Mouse (Mus musculus) cerebellum, adult 11-12 months (tissue): ENCODE results near the gene Bag3.
"Not testable (repeated sequence)": the region's sequence is repeated elsewhere in the genome, so short reads cannot be mapped to it uniquely, and the experiment has no call there.

Experiments
- DNase-seq: peaks from one replicate; pipeline ENCODE4 v3.0.0; 2022

Bag3 gene

DNA sequence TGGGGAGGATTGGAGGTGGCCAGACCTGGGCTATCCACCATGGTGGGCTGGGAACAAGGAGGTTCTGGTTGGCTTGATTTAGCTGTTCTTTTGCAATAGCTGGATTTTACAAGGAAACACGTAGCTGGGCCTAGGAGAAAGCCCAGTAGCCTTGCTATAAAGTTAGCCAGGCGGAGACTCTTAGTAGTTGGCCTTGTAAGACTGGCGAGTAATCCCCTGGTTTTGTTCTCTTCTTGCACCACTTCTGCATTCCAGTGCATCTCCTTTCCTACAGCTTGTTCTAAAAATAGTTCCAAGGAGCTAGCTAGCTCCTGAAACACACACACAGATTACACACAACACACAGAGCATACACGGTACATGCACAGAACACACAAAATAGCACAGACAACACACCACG, 15.4 kb downstream of the Bag3 start:
- DNase-seq = no peak

DNA sequence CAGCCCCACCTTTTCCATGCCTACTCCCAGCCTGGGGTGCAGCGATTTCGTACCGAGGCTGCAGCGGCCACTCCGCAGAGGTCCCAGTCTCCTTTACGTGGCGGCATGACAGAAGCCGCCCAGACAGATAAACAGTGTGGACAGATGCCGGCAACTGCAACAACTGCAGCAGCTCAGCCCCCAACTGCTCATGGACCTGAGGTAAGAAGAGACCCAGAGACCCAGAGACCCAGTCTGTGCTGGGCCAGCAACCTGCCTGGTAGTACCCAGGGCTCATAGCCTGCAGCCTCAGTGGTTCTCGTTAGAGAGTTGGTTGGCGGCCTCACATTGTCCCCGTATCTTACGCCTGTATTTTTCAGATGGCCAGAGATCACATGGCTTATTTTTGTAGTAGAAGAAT, 16.7 kb downstream of the Bag3 start:
- no peak for DNase-seq

DNA sequence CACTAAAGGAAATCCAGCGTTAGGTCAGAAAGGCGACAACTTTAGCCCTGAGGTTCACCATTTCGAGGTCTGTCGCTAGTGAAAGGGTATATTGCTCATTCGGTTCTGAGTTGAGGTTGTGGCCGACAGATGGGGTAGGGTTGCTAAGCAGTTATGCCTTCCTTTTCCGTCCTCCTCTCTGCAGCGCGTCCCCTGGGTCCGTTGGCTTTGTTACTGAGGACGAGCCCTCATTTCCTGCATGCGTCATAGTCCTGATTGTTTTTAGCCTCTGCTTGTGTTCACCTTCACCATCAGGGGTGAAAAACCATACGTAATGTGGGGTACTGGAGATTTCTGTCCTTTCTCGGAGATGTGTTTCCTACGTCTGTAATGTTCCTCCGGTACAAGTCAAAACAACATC, 17.3 kb downstream of the Bag3 start:
- DNase-seq = no peak

DNA sequence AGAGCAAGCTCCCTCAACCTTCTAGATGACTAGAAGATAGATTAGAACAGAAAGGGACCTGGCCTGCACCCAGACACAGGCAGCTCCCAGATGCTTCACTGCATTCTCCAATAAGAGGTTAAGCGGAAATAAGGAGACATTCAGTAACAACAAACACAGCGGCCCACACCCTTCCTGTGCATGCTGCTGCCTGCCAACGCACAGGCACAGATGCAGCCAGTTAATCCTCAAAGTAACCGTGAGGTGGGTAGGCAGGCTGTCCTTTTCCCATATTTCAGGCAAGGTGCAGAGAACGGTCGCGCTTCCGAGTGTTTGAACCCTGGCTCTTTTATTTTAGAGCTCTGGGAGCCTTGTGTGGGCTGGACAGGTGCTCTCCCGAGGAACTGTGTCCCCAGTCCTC, 17.8 kb downstream of the Bag3 start:
- DNase-seq = no peak

DNA sequence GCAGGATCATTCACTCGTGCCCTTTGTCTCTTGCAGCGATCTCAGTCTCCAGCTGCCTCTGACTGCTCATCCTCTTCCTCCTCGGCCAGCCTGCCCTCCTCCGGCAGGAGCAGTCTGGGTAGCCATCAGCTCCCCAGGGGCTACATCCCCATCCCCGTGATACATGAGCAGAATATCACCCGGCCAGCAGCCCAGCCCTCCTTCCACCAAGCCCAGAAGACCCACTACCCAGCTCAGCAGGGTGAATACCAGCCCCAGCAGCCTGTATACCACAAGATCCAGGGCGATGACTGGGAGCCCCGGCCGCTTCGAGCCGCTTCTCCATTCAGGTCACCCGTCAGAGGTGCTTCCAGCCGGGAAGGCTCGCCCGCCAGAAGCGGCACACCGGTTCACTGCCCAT, 18.4 kb downstream of the Bag3 start:
- DNase-seq = no peak

DNA sequence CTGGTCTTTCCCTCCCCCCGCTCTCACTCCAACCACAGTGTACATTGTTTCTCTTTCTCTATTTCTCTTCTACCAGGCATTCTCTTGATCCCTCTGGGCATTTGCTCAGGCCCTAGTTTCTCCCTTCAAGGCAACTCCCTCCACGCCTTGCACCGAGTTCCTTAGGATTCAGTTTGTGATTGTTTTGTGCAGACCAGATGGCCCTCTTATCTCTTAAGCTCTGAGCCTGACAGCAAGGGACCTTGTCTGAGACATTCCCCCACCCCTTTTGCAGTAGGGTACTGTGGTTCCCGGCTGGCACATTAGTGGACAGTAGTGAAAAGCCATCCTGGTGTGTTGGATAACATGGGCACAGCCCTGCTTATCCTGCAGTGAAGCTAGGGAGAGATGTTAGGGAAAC, 19.1 kb downstream of the Bag3 start:
- DNase-seq = no peak

DNA sequence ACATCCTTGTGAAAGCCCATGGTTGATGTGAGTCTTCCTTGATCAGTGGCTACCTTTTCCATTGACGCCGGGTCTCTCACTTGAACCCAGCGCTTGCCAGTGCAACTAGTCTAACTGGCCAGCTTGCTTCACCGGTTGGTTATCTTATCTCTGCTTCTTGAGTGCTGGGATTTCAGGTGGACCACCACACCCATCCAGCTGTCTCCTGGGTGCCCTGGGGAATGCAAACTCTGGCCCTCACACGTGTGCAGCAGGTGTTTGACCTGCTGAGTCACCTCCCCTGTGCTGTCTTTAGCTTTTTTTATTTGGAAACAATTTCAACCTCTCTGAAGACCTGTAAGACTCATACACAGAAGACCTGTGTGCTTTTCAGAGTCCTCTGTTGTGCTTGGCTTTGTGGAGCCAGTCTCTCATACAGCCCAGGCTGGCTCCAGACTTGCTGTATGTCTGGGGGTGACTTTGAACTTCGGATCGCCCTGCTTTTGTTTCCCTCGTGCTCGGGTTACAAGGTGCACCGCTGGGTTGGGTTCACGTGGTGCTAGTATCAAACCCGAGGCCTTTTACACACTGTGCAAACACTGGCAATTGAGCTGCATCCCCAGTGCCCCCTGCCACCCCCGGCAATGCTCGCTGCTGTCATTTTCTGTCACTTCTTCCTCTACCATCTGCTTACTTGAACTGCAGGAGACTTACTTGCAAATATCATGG, 19.9 kb downstream of the Bag3 start:
- no peak for DNase-seq

DNA sequence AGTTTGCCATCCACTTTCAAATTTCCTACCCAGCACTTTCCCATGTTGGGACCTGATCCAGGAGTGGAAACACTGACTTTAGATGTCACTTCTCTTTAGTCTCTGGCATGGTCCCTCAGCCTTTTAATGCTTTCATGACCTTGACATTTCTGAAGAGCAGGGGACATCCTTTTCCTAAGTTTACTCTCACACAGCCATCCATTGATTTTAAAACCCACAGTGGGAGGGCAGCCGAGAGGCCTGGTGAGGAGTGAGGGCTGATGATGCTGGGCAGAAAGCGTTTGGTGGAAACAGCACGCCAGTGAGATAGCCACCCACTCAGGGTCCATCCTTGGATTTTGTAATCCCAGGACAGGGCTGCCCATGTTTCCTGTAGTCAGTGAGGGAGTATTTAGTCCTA, 20.5 kb downstream of the Bag3 start:
- no peak for DNase-seq

DNA sequence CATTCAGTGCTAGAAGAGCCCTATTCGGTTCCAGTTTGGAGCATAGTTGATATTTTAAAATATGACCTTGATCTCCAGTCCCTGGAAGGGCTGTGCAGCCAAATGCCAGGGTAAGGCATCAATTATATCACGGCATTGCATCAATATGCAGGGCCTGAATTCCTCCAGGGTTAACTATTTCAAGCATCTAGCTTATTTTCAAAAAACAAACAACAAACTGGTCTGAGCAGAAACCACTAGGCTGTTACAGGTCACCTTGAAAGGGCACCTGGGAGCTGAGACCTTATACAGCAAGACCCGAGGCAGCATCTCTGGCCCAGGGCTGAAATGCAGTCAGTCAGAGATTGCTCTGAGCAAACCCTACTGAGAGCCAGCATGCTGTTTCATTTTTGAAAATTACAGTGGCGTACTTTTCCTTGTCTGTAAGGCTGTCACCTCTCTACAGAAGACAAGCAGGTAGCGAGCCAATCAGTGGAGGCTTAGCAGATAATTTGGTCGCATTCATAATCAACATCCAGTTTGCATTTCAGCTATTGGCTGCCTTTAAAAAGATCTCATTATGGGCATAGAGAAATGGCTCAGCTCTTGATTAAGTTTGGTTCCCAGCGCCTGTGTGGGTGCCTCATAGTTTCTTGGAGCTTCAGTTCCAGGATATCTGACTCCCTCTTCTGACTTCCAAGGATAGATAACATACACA, 21.3 kb downstream of the Bag3 start:
- no peak for DNase-seq

DNA sequence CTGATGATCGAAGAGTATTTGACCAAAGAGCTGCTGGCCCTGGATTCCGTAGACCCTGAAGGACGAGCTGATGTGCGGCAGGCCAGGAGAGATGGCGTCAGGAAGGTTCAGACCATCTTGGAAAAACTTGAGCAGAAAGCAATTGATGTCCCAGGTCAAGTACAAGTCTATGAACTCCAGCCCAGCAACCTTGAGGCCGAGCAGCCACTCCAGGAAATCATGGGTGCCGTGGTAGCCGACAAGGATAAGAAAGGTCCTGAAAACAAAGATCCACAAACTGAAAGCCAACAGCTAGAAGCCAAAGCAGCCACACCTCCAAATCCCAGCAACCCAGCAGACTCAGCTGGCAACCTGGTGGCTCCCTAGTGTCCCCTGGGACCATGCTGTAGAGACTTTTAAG, 22.6 kb downstream of the Bag3 start:
- no peak for DNase-seq

DNA sequence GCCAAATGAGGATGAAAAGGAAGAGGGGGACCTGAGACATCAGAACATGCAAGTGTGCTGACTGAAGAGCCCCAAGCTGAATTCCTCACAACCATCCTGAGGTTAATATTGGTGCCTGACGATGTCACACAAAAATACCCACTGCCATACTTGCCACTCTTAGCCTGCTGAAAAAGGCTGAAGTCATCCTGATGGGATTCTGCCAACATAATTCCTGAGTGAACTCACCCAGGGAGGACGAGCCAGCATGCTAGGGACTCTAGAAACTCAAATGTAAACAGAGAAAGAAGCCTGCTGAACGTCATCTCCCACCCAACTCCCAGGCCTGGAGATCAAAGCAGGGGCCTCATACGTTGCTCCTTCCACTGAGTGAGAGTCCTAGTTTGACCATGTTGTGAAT, 25.7 kb downstream of the Bag3 start:
- no peak for DNase-seq

DNA sequence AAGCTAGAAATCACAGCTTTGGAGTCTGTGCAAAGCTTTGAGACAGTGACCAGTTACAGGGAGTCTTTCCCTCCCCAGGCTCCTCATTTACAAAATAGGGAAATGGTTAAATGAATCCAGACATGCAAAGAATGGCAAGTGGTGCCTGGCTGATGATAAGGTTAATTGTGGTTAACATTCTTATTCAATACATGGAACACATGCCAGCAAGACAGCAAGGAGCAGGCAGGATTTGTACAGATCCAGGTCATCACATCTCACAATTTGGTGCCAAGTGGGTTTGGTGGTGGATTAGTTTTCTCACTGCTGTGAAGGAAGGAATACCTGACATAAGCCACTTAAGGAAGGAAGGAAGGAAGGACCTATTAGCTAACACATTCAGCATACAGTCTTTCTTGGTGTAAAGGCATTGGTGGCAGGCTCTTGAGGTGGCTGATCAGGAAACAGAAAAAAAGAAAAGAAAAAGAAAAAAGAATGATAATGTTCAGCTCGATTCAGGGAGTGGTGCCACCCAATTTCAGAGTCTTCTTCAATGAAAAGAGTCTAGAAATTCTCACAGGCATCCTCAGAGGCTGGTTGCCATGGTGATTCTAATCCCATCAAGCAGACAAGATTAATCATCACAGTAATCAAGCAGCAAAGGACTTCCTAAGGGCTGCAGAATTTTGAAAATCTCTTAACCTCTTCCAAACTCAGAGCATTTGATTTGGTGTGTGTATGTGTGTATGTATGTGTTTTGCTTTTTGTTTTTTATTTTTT, 27.1 kb downstream of the Bag3 start:
- DNase-seq = no peak

DNA sequence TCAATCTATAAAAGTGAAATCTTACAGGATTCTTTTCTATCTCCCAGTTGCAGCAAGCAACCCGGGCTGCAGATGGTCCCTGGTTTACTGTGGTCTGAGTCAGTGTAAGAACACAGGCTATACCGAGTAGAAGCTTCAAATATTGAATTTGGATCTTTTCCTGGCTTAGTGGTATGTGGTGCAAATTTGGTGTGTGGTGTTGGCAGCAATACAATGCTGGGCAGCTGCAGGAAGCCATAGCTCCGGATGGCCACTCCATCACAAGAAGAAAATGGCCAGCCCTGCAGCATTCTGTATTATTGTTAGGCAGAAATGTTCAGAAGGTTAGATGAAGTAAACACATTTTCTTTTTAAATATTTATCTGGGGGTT, 27.7 kb downstream of the Bag3 start:
- no peak for DNase-seq

DNA sequence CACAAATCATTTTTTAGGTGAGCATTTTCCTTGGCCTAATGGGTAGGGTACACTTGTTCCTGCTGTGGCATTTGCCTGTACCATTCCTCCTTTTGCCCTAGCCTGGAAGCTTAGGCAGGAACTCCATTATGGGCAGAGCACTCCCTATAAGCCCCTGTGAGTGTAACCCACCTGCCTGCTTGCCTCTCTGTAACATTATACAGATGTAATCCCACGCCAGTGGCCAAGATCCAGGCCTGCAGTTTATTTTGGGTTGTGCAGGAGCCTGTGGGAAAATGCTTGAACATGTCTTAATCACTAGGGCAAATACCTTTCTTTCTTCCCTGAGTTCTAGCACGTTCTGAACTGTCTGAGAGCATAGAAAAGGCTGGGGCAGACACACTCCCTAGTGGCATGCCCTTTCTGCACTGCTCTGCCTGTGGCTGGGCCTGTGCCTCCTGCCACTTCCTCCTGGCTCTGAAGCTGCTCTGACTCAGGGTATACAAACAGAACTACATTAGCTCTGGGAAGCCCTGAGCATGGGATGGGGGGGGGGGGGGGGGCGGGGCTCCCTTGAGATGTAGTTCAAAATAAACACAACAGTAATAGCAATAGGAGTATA, 29.8 kb downstream of the Bag3 start:
- no peak for DNase-seq

DNA sequence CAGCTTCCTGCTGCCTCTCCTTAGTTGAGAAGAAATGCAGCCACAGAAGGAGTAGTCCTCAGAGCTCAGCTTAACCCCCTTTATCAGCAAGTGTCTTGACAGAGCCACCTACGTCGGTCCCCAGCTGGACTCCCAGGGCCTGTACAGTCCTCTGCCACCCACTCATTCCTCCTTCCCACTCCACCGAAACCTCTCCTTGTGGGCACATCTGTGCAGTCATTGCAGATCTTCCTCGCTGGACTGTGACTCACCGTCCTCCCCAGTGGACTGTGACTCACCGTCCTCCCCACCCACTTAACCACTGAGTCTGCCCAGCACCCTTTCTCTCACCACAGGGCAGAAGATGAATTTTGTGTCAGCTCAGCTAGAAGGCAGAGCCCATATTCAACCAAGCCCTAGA, 31.1 kb downstream of the Bag3 start:
- no peak for DNase-seq

DNA sequence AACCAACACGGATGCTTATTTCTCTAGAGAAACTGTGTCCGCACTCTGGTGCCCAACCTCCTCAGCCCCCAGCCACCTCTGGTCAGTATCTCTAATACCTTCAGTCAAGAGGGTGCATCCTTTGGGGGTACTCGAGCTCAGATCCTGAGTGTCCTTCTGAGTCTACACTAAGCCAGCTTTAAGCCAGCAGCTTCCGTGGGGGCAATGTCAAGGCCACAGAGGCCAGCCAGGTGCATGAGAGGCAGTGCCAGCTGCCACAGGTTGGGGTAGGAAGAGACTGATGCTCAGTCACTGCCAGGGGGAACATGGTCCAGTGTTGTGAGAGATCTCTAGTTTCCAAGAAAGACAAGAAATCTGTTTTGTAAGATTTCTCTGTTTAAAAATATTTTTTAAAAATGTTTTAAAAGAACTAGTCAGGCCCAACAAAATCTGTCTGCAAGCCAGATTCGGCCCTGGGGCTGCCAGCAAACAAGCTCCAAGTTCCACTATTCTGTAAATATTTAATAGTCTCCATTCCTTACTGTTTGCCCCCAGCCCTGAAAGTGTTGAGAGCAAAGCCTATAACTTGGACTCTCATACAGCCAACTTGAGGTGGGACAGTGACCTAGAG, 31.8 kb downstream of the Bag3 start:
- no peak for DNase-seq

DNA sequence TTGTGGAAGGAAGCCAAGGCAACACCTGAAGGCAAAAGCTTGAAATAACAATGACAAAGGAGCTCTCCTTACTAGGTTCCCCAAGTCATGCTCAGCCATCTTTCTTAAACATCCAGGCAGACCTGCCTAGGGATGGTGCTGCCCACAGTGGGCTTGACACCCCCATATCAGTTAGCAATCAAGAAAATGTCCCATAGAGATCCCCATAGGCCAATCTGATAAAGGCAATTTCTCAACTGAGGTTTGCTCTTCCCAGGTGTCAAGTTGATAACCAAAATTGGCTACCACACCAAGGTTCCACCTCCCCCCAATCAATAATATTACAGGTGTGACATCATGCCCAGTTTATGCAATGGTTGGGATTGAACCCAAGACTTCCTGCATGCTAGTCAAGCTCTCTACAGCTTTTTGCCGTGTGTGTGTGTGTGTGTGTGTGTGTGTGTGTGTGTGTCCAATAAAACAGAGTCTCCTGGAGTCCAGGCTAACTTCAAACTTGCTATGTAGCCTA, 33.6 kb downstream of the Bag3 start:
- DNase-seq = no peak

DNA sequence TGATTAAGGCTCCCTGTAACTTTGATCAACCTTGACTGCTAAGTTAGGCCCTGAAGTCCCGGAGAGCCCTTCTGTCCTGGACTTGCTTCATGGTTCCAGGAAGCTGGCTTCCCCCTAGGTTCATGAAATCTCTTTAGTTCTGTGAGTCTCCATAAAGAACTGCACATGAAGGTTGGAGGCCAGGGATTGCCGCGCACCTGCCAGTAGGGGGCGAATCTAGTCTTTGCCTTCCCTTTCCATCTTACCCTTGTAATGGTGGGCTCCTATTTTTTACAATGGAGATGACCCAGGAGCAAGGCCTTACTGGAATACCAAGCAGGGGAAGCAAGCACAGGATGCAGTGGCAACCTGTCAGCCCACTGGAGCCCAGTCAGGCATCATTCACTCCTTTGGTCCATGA, 40.0 kb downstream of the Bag3 start:
- DNase-seq = no peak

DNA sequence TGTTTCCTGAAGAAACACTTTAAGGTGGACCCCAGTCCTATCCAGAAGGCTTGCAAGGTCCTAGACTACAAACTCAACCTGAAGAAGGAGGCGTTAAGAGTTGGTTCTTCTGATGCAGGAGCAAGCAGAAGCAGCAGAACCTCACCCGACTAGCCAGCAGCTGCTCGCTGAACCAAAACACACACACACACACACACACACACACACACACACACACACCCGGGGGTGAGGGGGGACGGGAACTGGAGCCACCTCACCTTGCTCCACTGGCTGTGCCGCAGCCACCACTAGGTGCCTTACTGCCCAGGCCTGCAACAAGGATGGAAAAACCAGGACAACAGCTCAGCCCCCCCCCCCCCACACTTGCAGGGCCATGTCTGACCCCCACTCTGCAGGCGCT, 42.9 kb downstream of the Bag3 start:
- DNase-seq = no peak

DNA sequence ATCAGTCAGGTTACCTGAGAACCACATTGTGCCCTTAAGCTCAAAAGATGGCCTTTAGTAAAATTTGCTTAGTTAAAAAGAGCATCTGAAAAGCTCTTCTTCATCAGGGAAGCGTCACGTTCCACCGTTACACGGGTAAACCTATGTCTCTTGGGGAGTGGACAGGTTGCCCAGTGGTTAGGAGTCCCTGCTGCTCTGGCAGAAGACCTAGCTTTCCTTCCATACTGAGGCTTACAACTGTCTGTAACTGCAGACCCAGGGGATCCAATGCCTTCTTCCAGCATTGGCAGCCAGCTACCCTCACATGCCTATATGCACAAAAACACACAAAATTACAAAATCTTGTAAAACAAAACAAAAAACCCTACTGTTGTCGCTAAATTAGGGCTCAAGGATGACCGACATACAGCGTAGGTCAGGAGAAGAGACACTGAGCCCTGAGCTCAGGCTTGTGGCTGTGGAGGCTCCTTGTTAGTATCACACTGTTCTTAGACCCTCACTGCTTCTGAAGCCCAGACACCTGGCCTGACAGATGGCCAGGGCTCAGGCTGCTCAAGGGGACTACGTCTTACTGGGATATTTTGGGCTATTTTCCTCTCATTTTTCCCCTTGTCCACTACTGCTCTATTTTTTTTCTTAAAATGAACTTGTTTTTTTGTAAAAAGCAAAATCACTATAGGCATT, 44.3 kb downstream of the Bag3 start:
- peak; percentile 87 for DNase-seq

DNA sequence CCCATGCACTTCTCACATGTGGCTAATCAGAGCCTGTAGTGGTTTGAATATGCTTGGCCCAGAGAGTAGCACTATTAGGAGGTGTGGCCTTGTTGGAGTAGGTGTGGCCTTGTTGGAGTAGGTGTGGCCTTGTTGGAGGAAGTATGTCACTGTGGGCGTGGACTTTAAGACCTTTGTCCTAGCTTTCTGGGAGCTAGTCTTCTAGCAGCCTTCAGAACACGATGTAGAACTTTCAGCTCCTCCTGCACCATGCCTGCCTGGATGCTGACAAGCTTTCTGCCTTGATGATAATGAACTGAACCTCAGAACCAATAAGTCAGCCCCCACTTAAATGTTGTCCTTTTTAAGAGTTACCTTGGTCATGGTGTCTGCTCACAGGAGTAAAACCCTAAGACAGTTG, 46.0 kb downstream of the Bag3 start:
- not testable (repeated sequence) for DNase-seq

DNA sequence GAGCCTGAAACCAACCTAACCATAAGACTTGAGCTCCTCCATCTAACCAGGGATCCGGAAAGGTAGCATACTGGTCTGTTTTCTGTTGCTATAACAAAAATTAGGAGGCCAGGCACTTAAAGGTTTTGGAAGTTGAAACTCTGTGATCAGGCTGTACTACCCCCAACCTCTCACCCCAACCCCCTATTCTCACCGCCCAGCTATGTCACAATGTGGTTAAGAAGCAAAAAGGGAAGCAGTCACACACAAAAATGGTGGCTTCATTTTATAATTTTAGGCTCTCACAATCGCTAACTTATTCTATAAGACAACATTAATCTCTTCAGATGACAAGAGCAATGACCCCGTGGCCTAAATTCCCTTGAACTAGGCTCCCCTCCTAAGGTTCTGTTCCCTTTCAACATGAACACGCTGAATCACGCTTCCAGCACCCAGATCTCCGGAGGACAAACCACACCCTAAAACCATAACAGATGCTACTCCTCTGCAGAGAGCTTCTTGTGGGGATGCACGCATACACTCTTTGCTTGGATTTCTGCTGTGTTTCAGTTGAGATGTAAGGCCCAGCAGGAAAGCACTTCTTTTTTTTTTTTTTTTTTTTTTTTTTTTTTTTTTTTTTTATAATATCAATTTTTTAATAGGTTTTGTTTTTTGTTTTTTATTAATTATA, 46.7 kb downstream of the Bag3 start:
- no peak for DNase-seq
